Mouse (Mus musculus): ENCODE results near the gene 1700022I11Rik.
"Not testable (repeated sequence)": the region's sequence is repeated elsewhere in the genome, so short reads cannot be mapped to it uniquely, and the experiment has no call there.

The 1700022I11Rik gene

DNA sequence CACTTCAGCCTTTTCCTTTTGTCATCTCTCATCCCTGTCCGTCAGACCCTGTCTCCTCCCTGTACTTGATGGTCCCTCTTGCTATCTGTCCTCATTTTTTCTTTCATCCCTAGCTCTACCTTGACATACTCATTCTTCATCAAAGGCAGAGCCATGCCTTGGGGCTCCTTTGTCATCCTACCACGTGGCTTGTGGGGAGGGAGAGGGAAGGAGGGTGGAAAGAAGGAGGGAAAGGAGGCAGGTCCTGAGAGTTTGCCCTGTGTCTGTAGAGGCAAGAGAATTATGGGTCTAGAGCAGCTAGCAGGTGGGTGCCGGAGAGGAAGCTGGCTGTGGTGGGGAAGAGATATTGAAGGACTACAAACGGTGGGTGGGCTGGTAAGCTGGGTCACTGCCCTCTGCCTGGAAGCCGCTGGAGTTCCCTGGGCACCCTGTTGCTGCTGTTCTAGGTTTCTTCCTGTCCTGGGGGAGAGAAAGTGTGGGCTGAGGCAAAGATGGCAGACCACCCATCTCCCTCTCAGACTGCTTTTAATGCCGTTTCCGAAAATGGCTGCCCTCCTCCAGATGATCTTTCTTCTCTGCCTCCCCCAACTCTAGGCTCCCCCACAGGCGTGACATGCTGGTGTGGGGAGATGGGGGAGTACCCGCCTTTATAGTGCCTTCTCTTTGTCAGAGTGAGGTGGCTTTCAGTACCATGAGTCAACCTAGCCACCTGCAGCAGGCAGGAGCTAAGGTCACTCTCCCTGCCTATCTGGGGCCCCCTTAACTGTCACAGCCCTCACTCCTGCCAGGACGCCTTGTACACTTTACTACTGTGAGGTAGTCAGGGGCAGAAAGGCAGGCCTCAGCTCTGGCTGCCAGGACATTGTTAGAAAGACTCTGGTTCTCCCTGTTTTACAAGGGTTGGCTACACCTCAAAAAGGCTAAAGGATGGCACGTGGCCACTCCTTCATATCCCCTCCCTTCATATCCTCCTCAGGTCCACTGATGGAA lies 17.9 kb upstream of the 1700022I11Rik start:
- no peak for DNase-seq (ENCODE audit: low spot score)

GRCm38 (mm10) chr4:42952563-42952962 lies 16.8 kb upstream of the 1700022I11Rik start:
- no peak for DNase-seq (ENCODE audit: low spot score)

GRCm38 (mm10) chr4:42953435-42954094 lies 15.8 kb upstream of the 1700022I11Rik start:
- DNase-seq (ENCODE audit: low spot score) = no peak

DNA sequence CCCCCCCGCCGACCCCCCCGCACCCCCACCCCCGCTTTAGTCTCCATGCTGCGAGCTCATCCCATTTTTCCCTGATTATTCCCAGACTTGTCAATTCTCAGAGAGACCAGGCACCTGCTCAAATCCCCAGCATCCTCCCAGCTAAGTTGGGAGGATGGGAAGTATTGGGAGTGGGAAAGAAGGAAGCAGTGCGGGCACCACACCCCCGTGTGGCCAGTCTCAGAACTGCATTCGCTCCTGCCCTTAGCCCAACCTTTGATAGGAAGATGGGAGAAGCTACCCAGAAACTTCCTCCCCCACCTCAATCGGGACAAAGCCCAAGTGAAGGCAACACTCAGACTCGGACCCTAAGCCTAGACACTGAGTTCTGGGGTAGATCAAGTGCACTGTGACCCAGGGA lies 15.1 kb upstream of the 1700022I11Rik start:
- no peak for DNase-seq (ENCODE audit: low spot score)

GRCm38 (mm10) chr4:42955200-42955599 lies 14.2 kb upstream of the 1700022I11Rik start:
- no peak for DNase-seq (ENCODE audit: low spot score)

DNA sequence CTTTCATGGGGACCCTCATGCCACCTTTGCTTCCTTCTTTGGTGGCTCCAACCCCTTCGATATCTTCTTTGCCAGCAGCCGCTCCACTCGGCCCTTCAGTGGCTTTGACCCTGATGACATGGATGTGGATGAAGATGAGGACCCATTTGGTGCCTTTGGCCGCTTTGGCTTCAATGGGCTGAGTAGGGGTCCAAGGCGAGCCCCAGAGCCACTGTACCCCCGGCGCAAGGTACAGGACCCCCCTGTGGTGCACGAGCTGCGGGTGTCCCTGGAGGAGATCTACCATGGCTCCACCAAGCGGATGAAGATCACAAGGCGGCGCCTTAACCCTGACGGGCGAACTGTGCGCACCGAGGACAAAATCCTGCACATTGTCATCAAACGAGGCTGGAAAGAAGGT lies 12.8 kb upstream of the 1700022I11Rik start:
- no peak for DNase-seq (ENCODE audit: low spot score)

GRCm38 (mm10) chr4:42957306-42957705 lies 12.1 kb upstream of the 1700022I11Rik start:
- DNase-seq (ENCODE audit: low spot score) = no peak

- no peak for DNase-seq (ENCODE audit: low spot score)
These were observed 11.4 kb upstream of the 1700022I11Rik start for GRCm38 (mm10) chr4:42957979-42958378.

DNA sequence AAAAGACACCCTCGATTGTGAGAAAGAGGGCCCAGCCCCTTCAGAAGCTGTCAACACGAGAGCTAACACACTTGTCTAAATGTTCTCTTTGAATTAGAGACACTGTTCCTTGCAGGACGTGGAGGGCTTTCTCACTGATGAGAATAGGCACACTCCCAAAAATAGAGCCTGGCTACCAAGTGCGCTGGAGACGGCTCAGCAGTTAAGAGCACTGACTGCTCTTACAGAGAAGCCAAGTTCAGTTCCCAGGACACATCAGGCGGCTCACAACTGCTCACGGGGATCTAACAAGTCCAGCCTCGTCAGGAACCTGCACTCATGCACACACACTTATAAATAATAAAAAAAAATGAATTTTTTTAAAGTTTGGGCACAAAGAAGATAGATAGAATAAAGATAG lies 10.5 kb upstream of the 1700022I11Rik start:
- no peak for DNase-seq (ENCODE audit: low spot score)

DNA sequence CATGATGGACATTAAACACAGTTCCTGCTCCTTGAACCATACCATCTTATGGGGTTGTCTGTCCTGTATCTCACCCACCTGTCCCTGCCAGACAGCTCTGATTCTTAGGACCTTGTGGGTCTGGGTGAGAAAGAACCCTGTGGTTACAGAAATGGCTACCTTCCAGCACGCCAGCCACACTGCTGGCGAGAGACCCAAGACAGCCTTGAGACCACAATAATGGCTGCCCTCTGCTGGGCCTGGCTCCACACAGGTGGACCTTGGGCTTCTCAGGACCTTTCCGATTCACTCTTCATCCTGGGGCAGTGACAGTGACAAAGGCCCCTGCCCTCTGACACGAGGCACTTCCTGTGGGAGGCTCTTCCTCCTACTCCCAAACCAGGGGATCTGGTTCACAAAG lies 10.0 kb upstream of the 1700022I11Rik start:
- no peak for DNase-seq (ENCODE audit: low spot score)

DNA sequence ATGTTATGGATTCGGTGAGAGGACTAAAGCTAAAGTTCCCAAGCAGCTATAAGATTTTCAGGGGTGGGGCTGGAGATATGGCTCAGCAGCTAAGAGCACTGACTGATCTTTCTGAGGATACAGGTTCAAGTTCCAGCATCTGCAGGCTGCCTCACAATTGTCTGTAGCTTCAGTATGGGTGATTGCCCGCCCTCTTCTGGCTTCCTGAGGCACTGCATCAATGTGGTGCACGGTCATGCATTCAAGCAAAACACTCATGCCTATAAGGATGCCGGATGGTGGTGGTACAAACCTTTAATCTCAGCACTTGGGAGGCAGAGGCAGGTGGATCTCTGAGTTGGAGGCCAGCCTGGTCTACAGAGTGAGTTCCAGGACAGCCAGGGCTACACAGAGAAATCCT lies 7.8 kb upstream of the 1700022I11Rik start:
- DNase-seq (ENCODE audit: low spot score) = no peak

- no peak for DNase-seq (ENCODE audit: low spot score)
These were observed 5.9 kb upstream of the 1700022I11Rik start for GRCm38 (mm10) chr4:42963480-42963879.

DNA sequence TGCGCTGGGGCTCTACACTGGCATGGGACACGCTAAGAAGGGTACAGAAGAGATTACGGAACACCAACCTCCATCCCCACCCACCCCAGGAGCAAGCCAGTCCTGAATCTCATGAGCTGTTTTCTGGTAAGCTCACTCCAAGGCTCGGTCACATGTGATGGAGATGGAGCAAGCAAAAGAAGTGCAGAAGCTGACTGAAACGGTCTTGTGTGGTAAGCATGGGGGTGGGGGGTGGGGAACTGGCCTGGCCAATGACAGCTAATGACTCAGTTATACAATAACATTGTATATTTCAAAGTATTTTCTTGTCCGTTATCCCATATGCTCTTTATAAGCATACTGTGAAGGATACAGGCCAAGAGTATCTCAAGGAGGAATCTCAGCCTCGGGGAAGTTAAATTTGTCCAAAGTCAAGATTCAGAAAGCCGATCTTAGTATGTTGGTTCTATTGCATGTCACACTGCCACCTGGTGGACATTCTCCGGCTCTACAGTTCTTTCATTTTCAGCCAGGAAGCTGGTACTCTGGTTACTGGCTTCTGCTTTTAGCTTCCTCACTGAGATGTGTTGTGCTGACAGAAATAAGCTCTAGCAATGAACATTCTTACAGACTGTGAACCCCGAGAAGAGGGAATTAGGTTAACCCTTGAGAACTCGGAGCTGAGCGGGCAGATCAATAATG lies 4.2 kb upstream of the 1700022I11Rik start:
- DNase-seq (ENCODE audit: low spot score) = no peak

GRCm38 (mm10) chr4:42972952-42973351 lies 3.5 kb downstream of the 1700022I11Rik start:
- no peak for DNase-seq (ENCODE audit: low spot score)

DNA sequence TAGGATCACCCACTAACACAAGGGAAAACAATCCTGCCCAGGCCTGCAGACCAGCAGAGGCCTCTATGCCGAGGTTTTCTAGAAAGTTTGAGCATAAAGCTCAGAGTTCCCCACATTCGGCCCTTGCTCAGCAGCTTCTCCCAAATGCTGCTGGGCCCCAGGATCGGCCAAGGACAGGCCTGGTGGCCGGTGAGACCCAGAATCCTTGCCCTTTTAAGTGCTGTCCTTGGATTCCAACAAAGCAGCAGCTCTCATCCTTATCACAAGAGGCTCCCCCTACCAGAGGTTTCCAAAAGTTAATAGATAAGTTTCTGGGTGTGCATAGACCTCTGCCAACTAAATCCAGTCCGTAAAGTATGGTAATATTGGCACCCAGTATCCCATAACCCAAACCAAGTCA lies 4.5 kb downstream of the 1700022I11Rik start:
- no peak for DNase-seq (ENCODE audit: low spot score)

GRCm38 (mm10) chr4:42978062-42978461 lies 8.7 kb downstream of the 1700022I11Rik start:
- DNase-seq (ENCODE audit: low spot score) = no peak

DNA sequence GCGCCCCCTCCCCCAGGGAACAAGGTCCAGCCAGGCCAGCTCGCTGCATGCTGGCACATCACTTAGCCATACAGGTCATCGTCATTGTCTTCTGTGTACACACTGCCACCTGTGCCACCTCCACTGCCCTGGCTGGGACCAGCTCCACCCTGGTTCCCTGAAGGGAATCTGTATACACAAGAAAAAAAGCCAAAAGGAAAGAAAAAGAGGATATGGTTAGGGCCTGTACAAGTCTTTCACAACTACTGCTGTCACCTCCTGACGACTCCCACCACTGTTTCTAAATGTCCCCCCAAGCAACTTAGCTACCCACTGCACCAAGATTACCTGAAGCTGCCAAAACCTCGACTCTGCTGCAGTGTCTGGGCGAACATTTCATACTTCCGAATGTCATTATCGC lies 11.1 kb downstream of the 1700022I11Rik start:
- DNase-seq (ENCODE audit: low spot score) = not testable (repeated sequence)

DNA sequence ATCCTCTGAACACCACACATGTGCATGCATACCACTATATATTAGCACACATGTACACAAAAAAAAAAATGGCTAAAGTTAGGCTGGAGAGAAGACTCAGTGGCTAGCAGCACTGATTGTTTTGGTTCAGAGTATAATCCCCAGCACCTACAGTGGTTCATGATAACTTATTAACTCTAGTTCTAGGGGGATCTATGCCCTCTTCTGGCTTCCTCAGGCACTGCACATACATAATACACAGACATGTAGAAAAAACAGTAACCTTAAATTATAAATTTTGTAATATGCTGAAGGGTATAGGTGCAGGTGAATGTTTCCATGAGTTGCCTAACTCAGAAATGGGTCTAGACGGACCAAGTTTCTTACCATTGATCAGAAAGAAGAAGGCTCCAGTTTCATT lies 18.9 kb downstream of the 1700022I11Rik start:
- no peak for DNase-seq (ENCODE audit: low spot score)

- DNase-seq (ENCODE audit: low spot score) = no peak
These were observed 28.6 kb downstream of the 1700022I11Rik start for GRCm38 (mm10) chr4:42998022-42998421.

DNA sequence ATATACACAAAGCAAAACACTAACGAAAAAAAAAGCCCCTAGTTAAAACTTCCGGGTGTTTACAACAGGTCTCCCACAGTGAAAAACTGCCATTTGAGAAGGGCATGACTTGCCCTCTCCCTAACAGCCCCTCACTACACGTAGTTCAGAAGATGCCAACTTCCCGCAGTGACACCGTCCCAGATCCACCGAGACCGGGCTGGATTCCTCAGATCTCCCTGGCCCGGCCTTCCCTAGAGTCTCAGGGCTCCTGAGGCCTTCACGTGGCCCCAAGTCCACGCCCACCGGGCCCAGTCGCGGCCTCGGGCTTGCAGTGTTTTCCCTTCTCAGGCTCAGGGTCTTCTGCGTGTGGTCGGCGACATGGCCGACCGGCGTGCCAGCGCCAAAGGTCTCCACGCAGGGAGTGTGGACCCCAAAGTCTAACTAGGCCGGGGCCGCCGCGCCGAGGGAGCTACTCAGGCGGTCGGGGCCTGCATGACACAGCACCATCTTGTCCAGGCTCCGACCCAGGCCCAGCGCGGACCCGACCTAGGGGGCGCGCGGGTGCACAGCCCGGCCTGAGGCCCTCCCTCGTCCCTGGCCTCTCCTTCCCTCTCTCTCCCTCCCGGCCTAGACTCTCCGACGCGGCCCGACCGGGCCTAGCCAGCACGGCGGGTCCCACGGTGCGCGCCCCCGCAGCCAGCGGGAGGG lies 30.2 kb downstream of the 1700022I11Rik start:
- DNase-seq (ENCODE audit: low spot score) = peak; percentile 75

- DNase-seq (ENCODE audit: low spot score) = peak; percentile 99
These were observed 31.0 kb downstream of the 1700022I11Rik start, which contains the start of gene Vcp for GRCm38 (mm10) chr4:43000141-43000986. Vcp (minus strand) TSS chr4:43000507.
